Mouse (Mus musculus) small intestine, adult 2 months (tissue): Measurements from ENCODE around the gene Gm20696. TPM values are rescaled to one million over a fixed set of nuclear protein-coding genes. Genes with fewer than 3 reads are reported as not detected.

Experiments
- H3K27ac ChIP-seq: fragments of 200-500 bp; 2 replicates; pipeline ENCODE4 v1.5.1; 2012; ENCODE audit warnings: low read depth, low read length, control low read depth, inconsistent platforms; ENCODE audit not compliant: insufficient read depth
- H3K27me3 ChIP-seq: fragments of 200-500 bp; 2 replicates; pipeline ENCODE4 v1.6.1; 2012; ENCODE audit warnings: mild to moderate bottlenecking, moderate library complexity, low read length, inconsistent platforms; ENCODE audit not compliant: control insufficient read depth, insufficient read depth
- H3K36me3 ChIP-seq: fragments of 200-500 bp; 2 replicates; pipeline ENCODE4 v1.6.1; 2012; ENCODE audit warnings: mild to moderate bottlenecking, low read length, control low read depth, inconsistent platforms; ENCODE audit not compliant: control insufficient read depth, insufficient read depth
- H3K4me1 ChIP-seq: fragments of 200-500 bp; 2 replicates; pipeline ENCODE4 v1.6.1; 2012; ENCODE audit warnings: low read length, inconsistent platforms, mixed read lengths; ENCODE audit not compliant: control insufficient read depth, insufficient read depth, insufficient read length
- H3K4me3 ChIP-seq: fragments of 200-500 bp; 2 replicates; pipeline ENCODE4 v1.5.1; 2012; ENCODE audit warnings: low read depth, mild to moderate bottlenecking, control low read depth, inconsistent platforms, low read length, moderate library complexity
- CTCF ChIP-seq: fragments of 200-500 bp; IDR thresholded peaks from 2 replicates; pipeline ENCODE4 v1.5.1; 2012; ENCODE audit warnings: low read depth, mild to moderate bottlenecking, control low read depth, inconsistent platforms, low read length, moderate library complexity, mixed read lengths; ENCODE audit not compliant: insufficient replicate concordance, insufficient read length; ENCODE audit errors: extremely low read depth
- POLR2A ChIP-seq: fragments of 200-500 bp; IDR thresholded peaks from 2 replicates; pipeline ENCODE4 v1.6.1; 2012; ENCODE audit warnings: low read depth, mild to moderate bottlenecking, control low read depth, inconsistent platforms, low read length, moderate library complexity
- WGBS: fragments of 180-500 bp; shearing (Covaris S2); methylation state at CpG from one replicate; pipeline ENCODE4 v1.1.7; 2018; 5-methylcytosine and 5-hydroxymethylcytosine counted together
- polyA plus RNA-seq: library from polyadenylated mRNA; depleted of rRNA; stranded (reverse); fragments of >200 nt; gene quantifications from 2 replicates; pipeline ENCODE4 v1.2.3, GENCODE M21; 2012

Gene Gm20696
- polyA plus RNA-seq, 1 experiment: 0.57 TPM

DNA sequence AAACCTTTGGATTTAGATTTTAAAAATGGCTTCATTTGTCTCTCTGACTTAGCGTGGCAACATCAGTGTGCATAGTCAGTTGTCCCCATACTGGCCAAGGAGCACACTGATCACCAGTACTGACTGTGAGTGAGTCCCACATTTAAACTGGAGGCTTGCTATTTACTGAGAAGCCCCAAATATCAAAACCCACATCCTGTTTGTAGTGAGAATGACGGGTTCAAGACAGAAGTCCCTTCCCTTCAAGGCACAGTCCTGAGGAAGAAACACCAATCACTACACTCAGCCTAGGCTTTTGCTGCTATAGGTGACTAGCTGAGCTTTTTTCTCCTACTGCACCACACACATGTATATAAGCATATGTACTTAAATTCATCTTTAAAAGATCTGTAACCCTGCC lies 408.9 kb downstream of the Gm20696 start:
- Histone ChIP-seq H3K4me3 (no peak overlapping the region), H3K27ac (no peak overlapping the region), H3K27me3 (no peaks in the 10 kb centered on the region), H3K36me3 (no peaks in the 10 kb centered on the region), H3K4me1 (no peaks in the 10 kb centered on the region)
- no peak for TF ChIP-seq POLR2A
- TF ChIP-seq CTCF: no peak
- 84% methylated on average over 2 of the region's 2 CpGs for WGBS

DNA sequence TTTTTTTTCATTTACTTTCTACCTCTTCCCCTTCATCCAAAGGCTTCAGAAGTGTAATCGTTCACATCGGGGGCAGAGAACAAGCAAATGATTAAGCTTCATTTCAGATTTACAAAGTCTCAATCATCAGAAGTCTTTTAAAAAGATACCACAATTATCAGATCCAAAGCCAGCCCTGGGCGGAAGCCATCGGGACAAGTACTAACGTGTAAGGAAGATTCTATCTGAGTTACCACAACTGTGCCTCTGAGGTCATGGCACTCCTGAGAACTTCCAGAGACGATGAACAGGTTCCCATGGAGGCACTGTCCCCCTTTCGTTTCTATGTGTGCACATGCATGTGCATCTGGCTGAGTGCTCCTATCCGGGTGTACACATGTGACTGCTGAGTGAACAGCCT lies 413.3 kb downstream of the Gm20696 start:
- TF ChIP-seq CTCF (no peak), POLR2A (no peak)
- H3K4me3 ChIP-seq: no peak overlapping the region
- H3K27me3 ChIP-seq: no peaks in the 10 kb centered on the region
- no peaks in the 10 kb centered on the region for H3K4me1 ChIP-seq
- no peak overlapping the region for H3K27ac ChIP-seq
- WGBS: 86% methylated on average over 8 of the region's 8 CpGs
- H3K36me3 ChIP-seq: no peaks in the 10 kb centered on the region

DNA sequence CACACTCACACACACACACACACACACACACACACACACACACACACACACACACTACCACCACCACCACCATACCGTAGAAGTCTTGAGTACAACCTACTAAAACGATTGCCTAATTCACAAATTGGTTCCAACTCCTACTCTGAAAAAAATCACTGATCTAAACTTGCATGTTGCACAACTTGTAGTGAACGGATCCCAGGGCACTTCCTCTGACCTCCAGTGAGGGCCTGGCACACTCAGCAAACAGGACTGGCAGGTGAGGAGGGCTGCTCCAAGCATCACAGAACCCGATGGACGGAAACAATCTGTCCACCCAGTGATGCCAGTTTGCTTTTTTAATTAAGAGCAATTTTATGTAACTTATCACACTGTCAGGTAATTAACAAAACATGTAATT lies 413.8 kb downstream of the Gm20696 start:
- Histone ChIP-seq H3K4me1 (no peaks in the 10 kb centered on the region), H3K27me3 (no peaks in the 10 kb centered on the region), H3K27ac (no peak overlapping the region), H3K4me3 (no peak overlapping the region), H3K36me3 (no peaks in the 10 kb centered on the region)
- TF ChIP-seq CTCF (no peak), POLR2A (no peak)
- WGBS: 43% methylated on average over 5 of the region's 5 CpGs

DNA sequence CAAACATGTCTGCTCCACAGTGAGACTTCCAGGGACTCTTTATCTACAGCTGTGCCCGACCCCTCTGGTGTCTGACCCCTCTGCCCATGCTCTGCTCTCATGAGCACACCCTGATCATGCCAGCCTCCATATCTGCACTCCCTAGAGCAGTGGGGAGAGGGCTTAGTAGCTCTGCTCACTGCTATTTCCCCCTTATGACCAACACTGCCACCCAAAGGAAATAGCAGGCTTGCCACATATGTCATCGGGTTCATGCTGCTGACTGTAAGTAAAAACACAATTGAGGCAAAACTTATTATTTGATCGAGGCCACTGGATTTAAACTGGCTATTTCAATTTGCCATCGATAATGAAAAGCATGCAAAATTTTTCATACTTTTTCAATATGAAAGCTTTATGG lies 414.7 kb downstream of the Gm20696 start:
- Histone ChIP-seq H3K4me3 (no peak overlapping the region), H3K27me3 (no peaks in the 10 kb centered on the region), H3K27ac (no peak overlapping the region), H3K4me1 (no peaks in the 10 kb centered on the region), H3K36me3 (peaks cover 3% of the 10 kb centered on the region; the same call in 1 of the 2 replicates)
- TF ChIP-seq CTCF (no peak), POLR2A (no peak)
- 84% methylated on average over 4 of the region's 4 CpGs for WGBS

DNA sequence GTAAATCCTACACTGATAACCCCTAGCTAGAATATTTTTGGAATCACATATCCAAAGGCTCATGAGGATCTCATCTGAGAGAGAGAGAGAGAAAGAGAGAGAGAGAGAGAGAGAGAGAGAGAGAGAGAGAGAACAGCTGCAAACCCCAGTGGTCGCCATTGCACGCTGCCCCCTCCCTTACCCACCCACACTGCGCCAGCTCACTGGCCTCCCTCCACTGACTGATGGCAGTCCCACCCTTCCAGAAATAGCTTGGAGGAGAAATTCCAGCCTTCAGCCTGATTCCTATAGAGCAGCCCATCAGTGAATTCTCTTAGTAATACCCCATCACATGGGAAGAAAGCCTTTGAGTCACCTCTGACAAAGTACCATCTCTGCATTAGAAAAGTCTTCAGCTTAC lies 415.4 kb downstream of the Gm20696 start:
- Histone ChIP-seq H3K27ac (no peak overlapping the region), H3K36me3 (peaks cover 3% of the 10 kb centered on the region; the same call in 1 of the 2 replicates), H3K4me1 (no peaks in the 10 kb centered on the region), H3K27me3 (no peaks in the 10 kb centered on the region), H3K4me3 (no peak overlapping the region)
- WGBS: 98% methylated on average over 3 of the region's 3 CpGs
- no peak for TF ChIP-seq CTCF
- TF ChIP-seq POLR2A: no peak

DNA sequence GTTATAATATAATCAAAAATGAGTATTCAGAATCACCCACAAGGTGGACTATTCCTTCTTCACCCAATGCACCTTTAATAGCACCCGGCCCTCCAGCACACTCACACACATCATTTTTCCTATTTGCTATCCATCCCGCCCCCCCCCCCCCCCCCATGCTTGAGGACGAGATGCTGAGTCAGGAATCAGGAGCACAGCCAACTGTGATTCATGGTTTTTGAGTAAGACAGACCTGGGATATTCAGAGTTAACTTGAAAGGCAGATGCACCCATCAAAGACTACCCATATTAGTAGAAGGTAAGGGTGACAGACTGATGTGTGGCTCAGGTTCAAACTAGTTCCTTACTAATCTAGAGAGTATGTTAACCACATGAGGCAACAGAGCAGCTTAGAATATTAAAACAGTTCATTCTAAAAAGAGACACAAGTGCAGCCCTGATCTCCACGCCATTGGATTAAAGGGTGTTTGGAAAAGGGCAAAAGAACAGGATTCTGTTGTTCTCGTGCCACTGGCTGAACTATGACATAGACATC lies 417.0 kb downstream of the Gm20696 start:
- TF ChIP-seq POLR2A (no peak), CTCF (no peak)
- Histone ChIP-seq H3K4me3 (no peak overlapping the region), H3K4me1 (no peaks in the 10 kb centered on the region), H3K27me3 (no peaks in the 10 kb centered on the region), H3K27ac (no peak overlapping the region), H3K36me3 (peaks cover 3% of the 10 kb centered on the region)
- 83% methylated on average over 5 of the region's 5 CpGs for WGBS

DNA sequence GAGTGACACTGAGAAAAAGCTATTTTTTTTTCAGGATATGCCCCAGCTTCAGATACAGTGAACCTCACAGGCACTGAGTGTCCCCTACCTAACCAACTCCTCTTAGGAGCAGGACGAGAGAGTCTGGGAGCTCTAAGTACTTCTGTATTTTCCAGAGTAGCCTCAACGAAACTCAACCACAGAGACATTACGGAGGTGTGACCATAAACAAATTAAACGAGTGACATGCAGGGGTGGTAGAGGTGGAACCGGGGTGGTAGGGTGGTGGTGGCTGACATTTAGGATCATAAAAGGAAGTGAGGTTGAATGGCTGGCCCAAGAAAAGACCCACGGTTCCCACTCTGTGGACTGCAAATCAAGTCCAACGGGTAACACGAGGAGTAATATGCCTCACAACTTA lies 418.2 kb downstream of the Gm20696 start:
- Histone ChIP-seq H3K27ac (no peak overlapping the region), H3K27me3 (no peaks in the 10 kb centered on the region), H3K4me1 (no peaks in the 10 kb centered on the region), H3K36me3 (peaks cover 3% of the 10 kb centered on the region), H3K4me3 (no peak overlapping the region)
- WGBS: 75% methylated on average over 8 of the region's 8 CpGs
- TF ChIP-seq CTCF (no peak), POLR2A (no peak)

DNA sequence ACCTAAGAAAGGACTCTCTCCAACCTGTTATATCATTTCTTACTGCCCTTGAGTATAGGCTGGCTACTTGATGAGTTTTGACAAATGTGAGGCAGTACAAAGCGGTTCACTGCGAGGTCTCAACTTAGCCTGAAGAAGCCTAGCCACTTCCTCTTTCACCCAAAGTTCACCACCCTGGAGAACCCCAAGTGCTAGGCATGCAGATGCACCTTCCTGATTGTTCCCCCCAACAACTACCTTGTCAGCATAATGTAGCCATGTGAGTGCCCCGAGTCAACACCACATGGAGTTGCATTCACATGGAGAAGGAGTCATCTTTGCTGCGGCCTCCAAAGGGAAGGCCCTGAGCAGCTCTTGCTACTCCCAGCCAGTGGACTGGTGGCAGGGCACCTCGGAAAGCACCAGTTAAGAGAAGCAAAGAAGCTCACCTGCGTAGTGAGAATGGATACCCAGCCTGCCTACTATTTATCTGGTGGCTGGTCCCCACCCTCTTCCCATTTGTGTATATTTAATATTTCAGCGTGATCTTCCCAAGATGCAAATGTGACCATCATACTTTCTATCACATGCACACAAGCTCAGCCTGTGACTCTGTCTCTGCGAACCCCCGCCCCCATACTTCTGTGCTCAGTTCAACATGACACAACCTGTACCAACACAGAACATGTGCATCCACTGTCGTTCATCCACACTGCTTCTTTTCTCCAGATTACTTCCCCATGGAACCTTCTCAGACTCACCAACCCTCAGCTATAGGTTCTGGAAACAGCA lies 424.8 kb downstream of the Gm20696 start:
- no peak overlapping the region for H3K4me3 ChIP-seq
- TF ChIP-seq POLR2A: no peak
- TF ChIP-seq CTCF: no peak
- no peak overlapping the region for H3K27ac ChIP-seq
- H3K27me3 ChIP-seq: no peaks in the 10 kb centered on the region
- H3K4me1 ChIP-seq: no peaks in the 10 kb centered on the region
- no peaks in the 10 kb centered on the region; the same call in 1 of the 2 replicates for H3K36me3 ChIP-seq
- WGBS: 89% methylated on average over 10 of the region's 10 CpGs
